Mouse (Mus musculus): ENCODE measurements around the gene Tas2r103. TPM values are rescaled to one million over a fixed set of nuclear protein-coding genes. Genes with fewer than 3 reads are reported as not detected.

Tas2r103 gene
- not detected for total RNA-seq (2023)

DNA sequence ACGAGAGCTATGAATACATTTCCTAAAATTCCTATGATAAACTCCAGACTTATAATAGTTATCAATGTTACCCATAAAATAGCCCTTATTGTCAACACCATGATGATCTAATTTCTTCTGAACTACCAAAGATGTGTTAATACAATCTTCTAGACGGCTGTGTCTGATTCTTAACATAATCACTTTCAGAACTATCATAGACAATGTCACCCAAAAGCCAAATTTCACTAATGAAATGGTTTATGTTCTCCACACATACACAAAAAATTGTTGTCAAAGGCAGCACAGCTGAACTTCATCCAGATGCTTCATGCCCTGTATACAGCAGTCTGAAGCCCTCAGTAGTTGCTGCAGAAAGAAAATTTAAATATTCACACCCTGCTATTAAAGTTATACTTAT is at the start of gene Tas2r103:
Tas2r103 (minus strand) TSS at position 101 of the 400 bp plus-strand sequence.

DNA sequence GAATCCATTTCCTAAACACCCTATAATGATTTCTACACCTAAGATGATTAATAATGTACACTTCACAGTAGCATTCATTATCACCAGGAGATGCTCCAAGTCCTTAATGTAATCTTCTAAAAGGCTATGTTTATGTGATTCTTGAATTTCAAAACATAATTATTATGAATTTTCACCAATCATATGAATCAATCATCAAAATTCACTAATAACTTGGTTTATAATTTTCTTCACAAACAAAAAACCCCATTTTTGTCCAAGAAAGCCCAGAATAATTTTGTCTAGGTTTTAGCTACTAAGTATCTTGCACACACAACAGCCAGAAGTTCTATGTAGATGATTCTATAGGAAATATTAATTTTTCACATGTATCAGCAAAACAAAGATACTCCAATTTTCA is 18.8 kb upstream of the Tas2r103 start, which contains the start of gene Tas2r140:
Tas2r140 (minus strand) TSS at position 101 of the 400 bp plus-strand sequence.

Other genes starting within 250 kb of the Tas2r103 start
- not detected for gene Tas2r117, start 234.3 kb downstream of the Tas2r103 start, total RNA-seq (2023)
- gene Tas2r123, start 190.0 kb downstream of the Tas2r103 start, total RNA-seq (2023), result not detected
- gene Tas2r116, start 181.7 kb downstream of the Tas2r103 start, total RNA-seq (2023), result not detected
- not detected for gene Tas2r110, start 169.1 kb downstream of the Tas2r103 start, total RNA-seq (2023)
- gene Tas2r113, start 144.1 kb downstream of the Tas2r103 start, total RNA-seq (2023), result not detected
- not detected for gene Tas2r125, start 127.5 kb downstream of the Tas2r103 start, total RNA-seq (2023)
- gene Tas2r129, start 86.0 kb downstream of the Tas2r103 start, total RNA-seq (2023), result not detected
- gene Tas2r131, start 79.2 kb downstream of the Tas2r103 start, total RNA-seq (2023), result not detected
- gene Tas2r109, start 56.1 kb downstream of the Tas2r103 start, total RNA-seq (2023), result not detected
- not detected for gene Tas2r140, start 18.7 kb upstream of the Tas2r103 start, total RNA-seq (2023)
- gene Smim10l1, start 67.8 kb upstream of the Tas2r103 start, total RNA-seq (2023), result 1 to 10 TPM; 5.6 to 8.4 TPM

All from neutrophil, adult 59 days (primary cell).